Mouse (Mus musculus) kidney, adult 2 months (tissue): ENCODE data around the gene Aldoart1.

ENCODE experiments used
- CTCF ChIP-seq: fragments of 200-500 bp; conservative IDR thresholded peaks from 2 replicates; pipeline ENCODE4 v1.5.1; 2011; ENCODE audit warnings: low read depth, mild to moderate bottlenecking, control low read depth, low read length, moderate library complexity, mixed read lengths; ENCODE audit not compliant: insufficient read depth, insufficient read length
- POLR2A ChIP-seq: fragments of 200-500 bp; IDR thresholded peaks from one replicate; pipeline ENCODE4 v1.6.1; 2011; ENCODE audit warnings: low read depth, low read length, control low read depth

GRCm38 (mm10) chr4:72843025-72843424 is 9.4 kb downstream of the Aldoart1 start:
- TF ChIP-seq CTCF (no peak), POLR2A (no peak)
